Mouse (Mus musculus): Measurements from ENCODE around the gene Ift27. TPM values are rescaled to one million over a fixed set of nuclear protein-coding genes. Genes with fewer than 3 reads are reported as not detected.
A peak's percentile ranks its signal among the peaks of the same experiment; 100 is the strongest.

Gene Ift27
- 10 to 100 TPM; 58.3 to 71.2 TPM for polyA plus RNA-seq (2017; shearing (Covaris generic))

- peak; percentile 96 for ATAC-seq
Measured at GRCm38 (mm10) chr15:78173972-78174886, at the start of gene Ift27. Gene Ift27 (minus strand): TSS chr15:78174107.

DNA sequence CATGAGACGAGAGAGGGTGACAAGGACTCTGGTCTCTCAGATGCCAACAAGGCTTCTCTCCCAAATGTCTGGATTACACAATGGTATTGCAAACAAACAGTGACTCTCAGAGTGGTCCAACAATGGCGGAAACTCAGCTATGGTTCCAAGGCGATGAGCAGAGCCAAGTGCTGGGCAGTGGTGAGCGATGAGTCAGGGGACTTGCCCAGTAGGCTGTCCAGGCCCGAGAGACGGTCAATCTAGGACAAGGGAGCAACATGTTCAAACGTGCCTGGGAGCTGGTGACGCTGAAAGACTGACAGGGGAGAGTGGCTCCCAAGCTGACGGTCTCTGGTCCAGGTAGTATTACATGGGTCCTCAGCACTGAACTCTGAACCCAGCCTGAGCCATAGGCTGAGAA lies 41.4 kb upstream of the Ift27 start:
- no peak for ATAC-seq

DNA sequence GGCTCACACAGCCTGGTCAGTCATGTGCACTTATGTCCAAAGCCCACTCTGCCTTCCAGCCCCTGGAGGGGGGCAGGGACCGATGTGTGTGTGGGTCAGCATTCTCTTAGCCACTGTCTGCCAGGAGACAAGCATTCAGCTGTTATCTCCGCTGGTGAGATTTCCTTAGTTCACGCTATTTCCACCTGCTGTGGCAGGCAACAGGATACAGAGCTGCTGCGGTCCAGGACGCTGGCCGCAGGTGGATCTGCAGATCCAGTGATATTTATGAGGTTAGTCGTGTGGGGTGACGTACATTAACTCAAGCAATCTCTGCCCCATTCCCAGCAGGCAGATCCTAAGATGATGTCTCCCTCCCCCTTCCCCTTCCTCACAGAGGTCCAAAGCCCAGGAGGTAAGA lies 37.5 kb upstream of the Ift27 start:
- no peak for ATAC-seq

DNA sequence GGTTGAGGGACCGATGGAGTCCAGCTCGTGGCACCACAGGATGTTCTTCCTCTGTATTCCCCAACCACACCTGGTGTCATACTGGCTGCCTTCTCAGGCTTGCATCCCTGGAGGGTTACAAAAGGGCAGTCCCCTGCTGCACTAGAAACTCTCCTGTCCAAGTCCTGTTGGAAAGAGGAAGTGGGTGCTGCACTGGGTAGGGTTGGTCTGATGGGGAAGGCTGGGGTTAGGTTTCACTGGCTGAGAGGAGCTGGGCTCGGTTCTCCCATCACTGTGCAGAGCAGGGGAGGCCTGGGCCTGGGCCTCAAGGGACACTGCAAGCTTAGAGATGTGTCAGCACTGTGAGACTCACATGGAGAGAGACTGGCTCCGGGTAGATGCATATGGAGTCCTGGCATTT lies 36.3 kb upstream of the Ift27 start:
- no peak for ATAC-seq

- no peak for ATAC-seq
Measured at GRCm38 (mm10) chr15:78206312-78206711, 32.4 kb upstream of the Ift27 start, which contains the start of gene Pvalb. Gene Pvalb (minus strand): TSS chr15:78206400.

DNA sequence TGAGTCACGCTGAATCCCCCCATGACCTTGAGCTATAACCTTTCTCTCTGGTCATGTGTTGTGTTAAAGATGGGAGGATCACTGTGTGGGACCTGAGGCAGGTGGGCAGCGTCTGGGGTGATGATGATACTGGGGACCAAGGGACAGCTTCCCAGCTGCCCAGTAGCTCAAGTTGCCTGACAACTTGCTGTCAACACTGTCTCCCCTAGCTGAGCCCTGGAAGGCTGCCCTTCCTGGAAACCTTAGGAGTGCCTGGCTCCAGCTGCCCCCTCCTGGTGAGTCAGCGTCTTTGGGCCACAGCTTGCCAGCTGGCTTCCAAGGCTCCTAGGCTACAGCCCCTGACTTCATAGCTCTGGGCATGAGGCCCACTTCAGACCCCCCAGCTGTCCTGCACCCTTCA lies 31.3 kb upstream of the Ift27 start:
- ATAC-seq = no peak

DNA sequence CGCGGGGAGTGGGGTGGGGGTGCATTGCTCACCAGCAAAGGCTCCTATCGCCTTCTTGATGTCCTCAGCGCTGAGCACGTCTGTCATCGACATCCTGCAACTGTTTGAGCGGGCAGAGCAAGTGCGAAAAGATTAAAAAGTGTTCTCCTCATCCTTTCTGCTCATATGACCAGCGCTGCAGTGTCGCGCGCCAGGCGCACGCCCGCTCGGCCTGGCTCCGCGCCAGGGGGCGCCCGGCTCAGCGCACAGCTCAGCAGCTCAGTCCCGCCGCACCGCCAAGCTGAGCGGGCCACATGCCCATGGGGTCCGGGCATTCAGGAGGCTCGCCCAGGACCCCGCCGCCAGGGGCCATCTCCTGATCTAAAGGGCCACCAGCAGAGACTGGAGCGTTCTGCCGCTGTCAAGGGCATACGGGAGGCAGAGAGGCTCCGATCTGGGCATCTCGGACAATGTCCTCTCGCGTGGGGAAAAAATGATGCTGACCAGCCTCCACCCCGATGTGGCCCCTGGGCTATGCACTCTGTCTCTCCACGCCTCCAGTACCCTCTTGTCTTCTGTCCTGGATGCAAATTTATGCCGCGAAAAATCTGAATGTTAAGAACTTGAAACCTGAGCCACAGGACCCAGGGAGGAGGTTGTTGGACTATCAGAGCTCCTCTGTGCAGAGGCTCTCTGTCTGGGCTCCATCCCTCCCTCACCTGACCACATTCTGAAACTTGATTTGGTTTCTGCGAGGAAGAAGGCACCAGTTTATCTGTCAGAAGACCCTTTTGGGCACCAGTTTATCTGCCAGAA lies 30.3 kb upstream of the Ift27 start:
- ATAC-seq = no peak

DNA sequence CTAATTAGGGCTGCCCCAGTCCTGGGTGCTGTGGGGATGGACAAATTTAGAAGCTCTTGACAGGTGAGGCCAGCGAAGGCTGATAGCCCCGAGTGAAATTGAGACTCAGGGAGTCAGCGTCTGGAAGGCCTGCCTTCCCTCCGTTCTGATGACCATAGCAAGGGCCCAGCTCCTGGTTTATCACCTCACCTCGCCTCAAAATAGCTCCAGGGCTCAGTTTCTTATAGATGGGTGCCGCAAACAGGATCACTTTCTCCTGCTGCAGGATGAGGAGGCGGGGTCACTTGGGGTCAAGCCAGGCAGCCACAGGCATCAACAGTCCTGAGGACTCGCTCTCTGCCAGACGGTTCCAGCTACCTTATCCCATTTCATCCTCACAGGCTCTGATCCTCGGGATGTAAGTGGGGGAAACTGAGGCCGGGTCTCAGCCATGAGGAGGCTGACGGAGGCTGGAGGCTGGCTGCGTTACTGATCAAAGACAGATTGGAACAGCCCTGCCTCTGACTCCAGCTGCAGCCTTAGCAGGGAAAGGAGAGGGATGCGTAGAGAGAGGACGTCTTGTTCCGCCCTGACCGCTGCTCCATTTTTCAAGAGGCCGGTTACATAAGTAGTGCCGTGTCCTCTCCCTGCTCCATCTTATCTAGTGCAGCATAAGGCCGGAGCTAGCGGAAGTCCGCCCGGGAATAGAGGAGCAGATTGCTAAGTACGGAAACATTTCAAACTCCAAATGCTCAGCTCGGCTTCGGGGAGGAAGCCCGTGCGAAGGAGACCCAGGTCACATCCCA lies 21.4 kb upstream of the Ift27 start:
- ATAC-seq = no peak

DNA sequence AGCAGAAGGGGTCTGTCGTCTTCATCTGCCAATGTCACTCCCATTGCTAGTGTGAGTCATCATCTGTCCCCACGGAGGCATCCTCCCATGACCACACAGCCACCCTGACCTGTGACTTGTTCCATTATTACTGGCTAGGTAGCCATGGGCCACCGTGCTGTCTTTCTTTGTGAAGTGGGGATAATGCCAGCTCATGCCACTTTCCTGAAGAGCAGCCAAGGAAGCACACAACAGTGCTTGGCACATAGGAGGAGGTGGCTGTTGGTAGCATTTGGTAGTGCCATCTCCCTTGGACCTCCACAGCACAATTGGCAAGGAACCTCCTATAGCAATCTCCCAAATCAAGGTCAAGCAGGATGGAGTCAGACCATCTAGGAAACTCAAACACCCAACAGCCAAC lies 20.4 kb upstream of the Ift27 start:
- no peak for ATAC-seq

DNA sequence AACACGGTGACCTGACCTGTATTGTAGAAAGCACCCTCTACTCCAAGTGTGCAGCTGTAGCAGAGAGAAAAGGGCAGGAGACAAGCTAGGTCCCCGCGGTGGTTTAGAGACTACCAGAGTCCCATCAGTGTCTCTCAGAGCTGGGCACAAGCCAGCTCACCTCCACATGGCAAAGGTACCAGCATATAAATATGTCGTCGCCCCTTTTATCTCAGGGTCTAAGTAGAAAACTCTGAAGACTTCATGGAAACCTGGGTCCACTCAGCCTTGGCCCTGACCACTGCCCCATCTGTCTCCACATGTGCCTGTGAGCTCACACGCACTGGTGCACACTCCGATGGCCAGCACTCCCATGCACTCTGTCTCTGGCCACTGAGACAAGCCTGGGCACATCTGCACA lies 15.7 kb upstream of the Ift27 start:
- no peak for ATAC-seq

DNA sequence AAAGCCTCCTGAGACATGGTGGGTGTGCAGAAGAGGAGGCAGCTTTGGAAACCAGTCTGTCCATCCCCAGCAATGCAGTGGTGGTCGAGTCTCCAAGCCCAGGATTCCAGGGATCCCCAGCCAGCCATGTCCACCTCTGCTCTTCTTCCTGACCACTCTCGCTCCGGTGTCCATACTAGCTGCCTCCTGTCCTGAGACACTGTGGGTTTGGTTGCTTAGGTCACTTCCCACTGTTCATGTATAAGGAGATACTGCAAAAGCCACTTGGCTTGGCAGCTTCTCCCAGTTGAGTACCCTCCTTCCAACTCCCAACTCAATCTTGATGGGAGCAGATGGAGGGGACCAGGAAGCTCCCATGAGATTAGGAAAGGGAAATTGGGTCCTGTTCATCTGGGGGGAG lies 14.6 kb upstream of the Ift27 start:
- no peak for ATAC-seq

- no peak for ATAC-seq
Measured at GRCm38 (mm10) chr15:78186906-78187305, 13.0 kb upstream of the Ift27 start.

DNA sequence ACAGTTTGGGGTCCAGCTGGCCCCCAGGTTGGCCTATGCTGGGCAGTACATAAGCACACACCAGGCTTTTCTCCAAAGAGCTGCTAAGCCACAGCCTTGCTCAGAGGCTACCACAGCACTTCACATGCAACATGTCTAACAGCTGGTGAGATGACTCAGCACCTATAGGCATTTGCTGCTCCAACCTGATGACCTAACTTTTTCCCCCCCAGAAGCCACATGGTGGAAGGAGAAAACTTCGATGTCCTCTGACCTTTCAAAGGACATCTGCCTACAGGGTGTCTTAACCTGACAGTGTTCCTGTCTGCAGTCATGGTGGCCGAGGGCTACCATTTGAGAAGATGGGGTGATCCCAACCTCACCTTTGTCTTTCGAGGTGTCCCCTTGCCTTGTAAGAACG lies 11.7 kb upstream of the Ift27 start:
- ATAC-seq = no peak

DNA sequence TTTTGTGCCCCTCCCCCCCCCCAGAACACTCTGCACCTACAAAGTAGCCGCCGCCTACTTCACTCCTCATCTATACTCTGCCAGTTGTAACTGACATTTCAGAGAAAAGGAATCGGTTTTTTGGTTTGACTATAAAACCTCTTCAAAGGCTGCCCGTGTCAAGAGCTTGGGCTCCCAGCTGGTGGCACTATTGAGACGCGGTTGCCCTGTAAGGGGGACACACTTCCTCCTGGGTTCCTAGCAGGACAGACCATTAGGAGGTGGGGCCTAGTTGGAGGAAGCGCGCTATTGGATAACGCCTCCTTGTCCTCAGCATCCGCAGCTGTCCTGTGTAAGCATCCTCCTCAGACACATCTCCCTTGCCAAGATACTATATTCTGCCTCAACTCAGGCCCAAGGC lies 10.9 kb upstream of the Ift27 start:
- ATAC-seq = peak; percentile 32

DNA sequence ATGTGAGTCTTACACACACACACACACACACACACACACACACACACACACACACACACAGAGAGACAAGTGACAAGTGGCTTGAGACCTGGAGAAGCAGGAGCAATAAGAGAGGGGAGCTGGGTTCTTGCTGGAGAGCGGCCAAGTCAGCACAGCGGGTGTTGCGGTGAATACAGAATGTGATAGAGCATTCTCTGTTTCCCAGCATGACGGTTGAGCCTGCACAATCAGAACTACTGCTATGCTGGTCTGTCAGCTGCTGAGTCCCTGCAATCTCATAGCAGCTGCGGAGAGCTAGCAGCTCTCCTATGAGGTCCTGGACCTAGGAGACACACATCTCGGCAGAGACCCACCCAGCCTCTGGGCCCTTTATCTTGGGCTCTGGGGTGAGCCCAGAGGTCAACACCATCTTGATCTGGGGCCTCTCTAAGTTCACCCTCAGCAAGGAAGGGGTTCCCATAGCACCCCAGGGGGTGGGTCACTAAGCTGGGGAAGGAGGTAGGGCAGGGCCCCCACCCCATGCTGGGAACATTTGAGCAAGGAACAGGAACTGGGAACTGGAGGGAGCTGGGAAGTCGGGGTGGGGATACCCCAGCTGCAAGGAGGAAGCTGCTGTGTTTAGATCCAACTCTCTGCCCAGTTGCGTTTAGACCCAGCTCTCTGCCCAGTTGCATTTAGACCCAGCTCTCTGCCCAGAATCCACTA lies 7.9 kb upstream of the Ift27 start:
- ATAC-seq = no peak

DNA sequence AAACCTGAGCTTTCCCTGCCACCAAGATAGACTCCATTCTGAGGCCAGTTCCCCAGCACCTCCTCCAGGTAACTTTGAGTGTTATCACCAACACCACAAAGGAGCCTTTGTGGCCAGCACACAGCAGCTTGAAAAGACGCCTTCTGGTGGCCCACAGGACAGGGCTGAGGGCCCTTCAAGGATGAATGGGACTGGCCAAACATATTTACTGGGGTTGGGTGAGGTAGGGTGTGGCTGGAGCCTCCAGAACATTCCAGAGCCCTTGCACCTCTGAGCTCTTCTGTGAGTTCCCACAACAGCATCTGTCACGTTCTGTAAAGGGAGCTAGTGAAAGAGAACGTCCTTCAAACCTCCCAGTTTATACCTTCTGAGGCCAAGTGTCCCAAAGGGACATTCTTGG lies 5.9 kb upstream of the Ift27 start:
- no peak for ATAC-seq

DNA sequence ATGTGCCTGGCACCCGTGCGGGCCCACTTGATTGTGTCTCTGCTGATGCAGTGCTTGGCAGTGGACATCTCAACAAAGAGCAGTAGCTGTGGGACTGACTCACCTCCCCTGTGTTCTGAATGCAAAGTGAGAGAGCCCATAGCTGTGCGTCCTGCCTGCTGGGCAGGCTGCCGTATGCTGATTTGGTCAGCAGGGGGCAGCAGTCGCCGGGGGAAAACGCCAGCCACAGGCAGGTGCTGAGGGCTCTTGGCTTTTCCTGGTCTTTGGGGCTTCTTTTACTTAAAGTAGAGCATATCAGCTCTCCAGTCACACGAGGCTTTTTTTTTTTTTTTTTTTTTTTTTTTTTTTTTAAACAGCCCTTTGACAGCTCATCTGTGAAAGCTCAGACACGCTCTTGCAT lies 4.5 kb upstream of the Ift27 start:
- no peak for ATAC-seq

- ATAC-seq = no peak
Measured at GRCm38 (mm10) chr15:78177257-78177656, 3.4 kb upstream of the Ift27 start.

- no peak for ATAC-seq
Measured at GRCm38 (mm10) chr15:78174887-78175245, 959 bp upstream of the Ift27 start.

GRCm38 (mm10) chr15:78172899-78173817 lies 749 bp downstream of the Ift27 start:
- no peak for ATAC-seq

- ATAC-seq = no peak
Measured at GRCm38 (mm10) chr15:78172256-78172898, 1.5 kb downstream of the Ift27 start.
